Mouse (Mus musculus): Measurements from ENCODE around the gene Mrpl40.

The Mrpl40 gene

GRCm38 (mm10) chr16:18828630-18829029 is 48.0 kb downstream of the Mrpl40 start:
- no peak for DNase-seq (ENCODE audit: low spot score)

GRCm38 (mm10) chr16:18822925-18823324 is 53.7 kb downstream of the Mrpl40 start:
- DNase-seq (ENCODE audit: low spot score), result no peak

DNA sequence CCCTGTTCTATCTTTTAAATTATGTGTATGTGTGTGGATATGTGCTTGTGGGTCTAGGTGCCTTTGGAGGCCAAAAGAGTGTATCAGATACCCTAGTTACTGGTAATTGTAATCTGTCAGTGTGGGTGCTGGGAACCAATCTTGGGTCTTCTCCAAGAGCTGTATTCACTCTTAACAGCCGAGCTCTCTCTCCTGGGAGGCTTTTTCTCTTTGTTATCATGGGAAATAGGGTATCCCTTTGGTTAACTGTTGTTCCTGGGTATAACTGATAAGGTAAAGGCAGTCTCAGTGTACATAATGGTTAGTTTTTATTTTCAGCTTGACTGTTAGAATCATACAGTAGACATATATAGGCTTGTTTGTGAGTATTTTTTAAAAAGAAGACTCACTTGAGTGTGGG is 54.3 kb downstream of the Mrpl40 start:
- no peak for DNase-seq (ENCODE audit: low spot score)

Measured in embryo, embryonic 10.5 days (tissue).